Mouse (Mus musculus) forebrain, embryonic 14.5 days (tissue): Measurements from ENCODE around the gene Gabbr2. TPM values are rescaled to one million over a fixed set of nuclear protein-coding genes. Genes with fewer than 3 reads are reported as not detected.
A peak's percentile ranks its signal among the peaks of the same experiment; 100 is the strongest.

Experiments used
- ATAC-seq: fragments of 200-750 bp; cut with Nextera tagmentation; 2 replicates; pipeline ENCODE4 v1.8.0; 2017; ENCODE audit warnings: mild to moderate bottlenecking, moderate library complexity
- DNase-seq: peaks from one replicate; pipeline ENCODE4 v3.0.0-alpha.2; 2015; ENCODE audit warnings: low spot score
- H3K27ac ChIP-seq: fragments of 300-500 bp; sonication (generic); 2 replicates; pipeline ENCODE4 v1.5.1; 2014; ENCODE audit warnings: low read depth, mild to moderate bottlenecking, control low read depth, low read length, moderate library complexity
- H3K27me3 ChIP-seq: fragments of 300-500 bp; sonication (generic); replicated peaks from 2 replicates; pipeline ENCODE4 v1.6.1; 2014; ENCODE audit warnings: low read length, control low read depth, mixed read lengths; ENCODE audit not compliant: control insufficient read depth, insufficient read depth
- H3K36me3 ChIP-seq: fragments of 300-500 bp; sonication (generic); 2 replicates; pipeline ENCODE4 v1.6.1; 2014; ENCODE audit warnings: low read length, control low read depth; ENCODE audit not compliant: control insufficient read depth, insufficient read depth
- H3K4me1 ChIP-seq: fragments of 300-500 bp; sonication (generic); 2 replicates; pipeline ENCODE4 v1.6.1; 2014; ENCODE audit warnings: antibody characterized with exemption, low read length, control low read depth; ENCODE audit not compliant: control insufficient read depth, insufficient read depth
- H3K4me2 ChIP-seq: fragments of 300-500 bp; sonication (generic); 2 replicates; pipeline ENCODE4 v1.6.1; 2014; ENCODE audit warnings: mild to moderate bottlenecking, control low read depth, low read length
- H3K4me3 ChIP-seq: fragments of 300-500 bp; sonication (generic); 2 replicates; pipeline ENCODE4 v1.5.1; 2014; ENCODE audit warnings: low read depth, low read length, control low read depth
- H3K9ac ChIP-seq: fragments of 300-500 bp; sonication (generic); 2 replicates; pipeline ENCODE4 v1.6.1; 2014; ENCODE audit warnings: mild to moderate bottlenecking, low read length, control low read depth, moderate library complexity
- H3K9me3 ChIP-seq: fragments of 300-500 bp; sonication (generic); replicated peaks from 2 replicates; pipeline ENCODE4 v1.6.1; 2016; ENCODE audit warnings: low read length, control low read depth, mixed read lengths; ENCODE audit not compliant: control insufficient read depth
- WGBS: fragments of 180-500 bp; shearing (Covaris S2); extraction: QIAGEN DNeasy Blood & Tissue Kit; methylation state at CpG from one replicate; pipeline ENCODE4 v1.1.7; 2014; 5-methylcytosine and 5-hydroxymethylcytosine counted together
- polyA plus RNA-seq: library from polyadenylated mRNA; unstranded; fragments of >200 nt; fragmentation: Nextera tagmentation; extraction: Ambion mirVana; gene quantifications from 2 replicates; pipeline ENCODE4 v1.2.1, GENCODE M21; 2014

Gabbr2 gene
- polyA plus RNA-seq, 1 experiment from 2014 or later: 1.7 TPM

DNA sequence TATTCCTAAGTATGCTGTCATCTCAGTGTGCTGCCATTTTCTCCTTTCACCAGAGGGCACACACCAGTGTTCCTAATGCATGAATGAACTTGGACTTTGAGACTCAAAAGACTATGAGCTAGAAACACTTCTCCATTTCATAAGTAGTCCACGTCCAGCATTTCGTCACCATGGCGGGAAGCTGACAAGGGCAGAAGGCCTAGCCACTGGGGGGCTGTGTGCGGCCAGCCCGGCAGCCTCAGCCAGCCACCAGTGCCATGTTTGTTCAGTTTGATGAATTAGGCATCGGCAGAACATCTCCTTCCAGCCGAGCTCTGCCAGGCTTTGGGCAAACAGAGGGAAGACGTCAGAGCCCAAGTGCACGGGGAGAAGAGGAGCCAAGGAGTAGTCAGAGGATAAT lies 97.5 kb downstream of the Gabbr2 start:
- H3K4me3 ChIP-seq: no peak overlapping the region
- H3K27me3 ChIP-seq: no peaks in the 10 kb centered on the region
- no peaks in the 10 kb centered on the region for H3K36me3 ChIP-seq
- H3K27ac ChIP-seq: no peak overlapping the region
- WGBS: 80% methylated on average over 9 of the region's 9 CpGs
- H3K9ac ChIP-seq: no peak overlapping the region
- H3K4me1 ChIP-seq: peaks cover 8% of the 10 kb centered on the region; the same call in 1 of the 2 replicates
- H3K9me3 ChIP-seq: no peaks in the 10 kb centered on the region
- DNase-seq (no peak), ATAC-seq (no peak)
- H3K4me2 ChIP-seq: no peak overlapping the region

DNA sequence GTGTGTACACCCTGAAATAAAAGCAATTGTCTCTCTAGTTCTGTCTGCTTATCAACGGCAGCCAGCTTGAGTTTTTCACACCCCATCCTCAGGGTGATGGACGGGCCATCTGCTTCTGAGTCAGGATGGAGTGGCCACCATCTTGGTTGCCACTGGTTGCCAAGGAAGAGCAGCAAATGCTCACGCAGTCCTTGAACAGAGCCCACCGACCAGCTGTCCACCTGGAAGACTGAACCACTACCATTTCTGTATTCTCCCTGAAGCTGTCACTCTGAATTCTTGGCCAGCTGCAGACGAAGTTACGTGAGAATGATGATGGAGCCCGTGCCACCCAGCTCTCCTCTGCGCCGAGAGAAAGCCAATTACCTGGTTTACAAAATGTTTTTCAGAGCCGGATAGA lies 102.5 kb downstream of the Gabbr2 start:
- peak overlapping the region; percentile 63 for H3K27ac ChIP-seq
- DNase-seq (peak; percentile 77), ATAC-seq (peak; percentile 88)
- no peaks in the 10 kb centered on the region for H3K27me3 ChIP-seq
- H3K4me1 ChIP-seq: peaks cover 3% of the 10 kb centered on the region; the same call in 1 of the 2 replicates
- H3K4me3 ChIP-seq: no peak overlapping the region
- H3K4me2 ChIP-seq: no peak overlapping the region
- WGBS: 71% methylated on average over 10 of the region's 10 CpGs
- no peak overlapping the region for H3K9ac ChIP-seq
- H3K36me3 ChIP-seq: no peaks in the 10 kb centered on the region
- H3K9me3 ChIP-seq: no peaks in the 10 kb centered on the region

DNA sequence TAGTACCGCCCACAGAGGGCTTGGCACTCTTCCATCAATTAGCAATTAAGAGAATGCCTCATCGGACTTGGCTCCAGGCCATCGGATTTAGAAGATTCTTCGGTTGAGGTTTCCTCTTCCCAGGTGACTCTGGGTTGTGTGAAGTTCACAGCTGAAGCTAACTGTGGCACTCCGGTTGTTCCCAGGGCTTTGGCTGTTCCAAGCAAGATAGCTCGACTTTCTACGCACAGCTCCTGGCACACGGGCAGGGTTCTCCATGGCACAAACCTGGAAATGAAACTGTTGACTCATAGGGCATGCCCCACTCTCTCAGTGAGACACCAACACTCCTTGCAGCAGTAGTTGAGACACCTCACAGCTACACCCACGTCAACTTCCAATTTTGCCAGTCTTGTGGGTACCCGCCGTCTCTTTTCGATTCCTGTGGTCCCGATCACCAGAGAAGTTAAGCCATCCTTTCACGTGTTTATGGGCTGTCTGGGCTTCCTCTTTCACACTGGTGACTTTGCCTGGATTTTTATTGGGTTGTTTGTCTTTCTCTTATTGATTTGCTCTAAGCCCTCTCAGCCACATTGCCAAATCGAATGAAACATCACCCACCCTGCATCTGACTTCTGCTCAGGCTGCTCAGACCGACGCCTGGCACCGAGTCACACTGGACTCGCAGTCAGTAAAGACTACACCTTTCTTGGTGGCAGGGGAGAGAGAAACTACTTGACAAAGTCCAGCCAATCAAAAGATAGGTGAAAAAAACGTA lies 105.9 kb downstream of the Gabbr2 start:
- ATAC-seq (no peak), DNase-seq (no peak)
- no peaks in the 10 kb centered on the region for H3K36me3 ChIP-seq
- H3K27ac ChIP-seq: no peak overlapping the region
- H3K27me3 ChIP-seq: no peaks in the 10 kb centered on the region
- H3K4me2 ChIP-seq: no peak overlapping the region
- 88% methylated on average over 20 of the region's 20 CpGs for WGBS
- no peak overlapping the region for H3K9ac ChIP-seq
- H3K4me1 ChIP-seq: peaks cover 3% of the 10 kb centered on the region; the same call in 1 of the 2 replicates
- H3K9me3 ChIP-seq: no peaks in the 10 kb centered on the region
- H3K4me3 ChIP-seq: no peak overlapping the region

DNA sequence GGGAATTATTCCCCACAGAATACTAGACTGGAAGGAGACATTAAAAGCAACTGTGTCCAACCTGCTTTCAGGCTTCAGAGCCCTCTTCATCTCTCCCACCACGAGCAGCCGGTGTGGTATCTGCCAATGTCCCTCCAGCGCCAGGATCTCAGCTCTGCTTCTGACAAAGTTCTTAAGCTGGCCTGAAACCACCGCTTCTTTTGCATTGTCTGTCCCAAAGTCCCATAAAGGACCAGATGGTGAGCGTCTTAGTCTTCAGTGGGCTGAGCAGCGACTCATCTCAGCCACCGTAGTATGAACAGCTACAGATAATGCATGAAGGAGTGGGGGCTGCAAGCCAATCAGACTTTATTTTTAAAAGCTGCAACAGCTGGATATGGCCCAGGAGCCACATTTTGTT lies 107.5 kb downstream of the Gabbr2 start:
- no peaks in the 10 kb centered on the region for H3K9me3 ChIP-seq
- no peaks in the 10 kb centered on the region; the same call in 1 of the 2 replicates for H3K4me1 ChIP-seq
- WGBS: 67% methylated on average over 7 of the region's 7 CpGs
- no peaks in the 10 kb centered on the region for H3K36me3 ChIP-seq
- H3K27ac ChIP-seq: no peak overlapping the region
- H3K9ac ChIP-seq: no peak overlapping the region
- no peaks in the 10 kb centered on the region; the same call in 1 of the 2 replicates for H3K27me3 ChIP-seq
- H3K4me3 ChIP-seq: no peak overlapping the region
- ATAC-seq: no peak
- no peak for DNase-seq
- H3K4me2 ChIP-seq: no peak overlapping the region

DNA sequence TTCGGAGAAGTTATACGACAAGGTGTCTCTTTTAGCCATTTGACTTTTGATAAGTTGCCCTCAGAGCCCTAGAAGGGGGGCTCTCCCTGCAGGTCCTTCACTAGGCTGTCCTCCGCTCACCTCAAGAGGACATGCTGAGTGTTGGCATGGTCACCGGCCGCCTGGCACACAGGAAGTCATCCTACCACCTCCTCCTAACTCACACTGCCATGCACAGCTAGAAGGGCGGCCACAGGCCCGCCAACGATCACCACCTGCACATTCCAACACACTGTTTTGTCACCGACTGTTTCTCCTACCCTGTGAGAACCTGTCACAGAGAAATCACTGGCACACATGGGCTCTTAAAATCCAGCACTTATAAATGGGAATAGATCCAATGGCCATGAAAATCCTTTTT lies 108.1 kb downstream of the Gabbr2 start:
- DNase-seq (no peak), ATAC-seq (no peak)
- 75% methylated on average over 9 of the region's 9 CpGs for WGBS
- Histone ChIP-seq H3K4me1 (no peaks in the 10 kb centered on the region; the same call in 1 of the 2 replicates), H3K27me3 (no peaks in the 10 kb centered on the region; the same call in 1 of the 2 replicates), H3K9me3 (no peaks in the 10 kb centered on the region), H3K27ac (no peak overlapping the region), H3K4me3 (no peak overlapping the region), H3K4me2 (no peak overlapping the region), H3K36me3 (no peaks in the 10 kb centered on the region), H3K9ac (no peak overlapping the region)

GRCm38 (mm10) chr4:46883047-46883446 lies 108.6 kb downstream of the Gabbr2 start:
- DNase-seq: no peak
- 61% methylated on average over 10 of the region's 10 CpGs for WGBS
- Histone ChIP-seq H3K4me1 (no peaks in the 10 kb centered on the region; the same call in 1 of the 2 replicates), H3K27me3 (no peaks in the 10 kb centered on the region; the same call in 1 of the 2 replicates), H3K4me3 (no peak overlapping the region), H3K9me3 (no peaks in the 10 kb centered on the region), H3K9ac (no peak overlapping the region), H3K4me2 (no peak overlapping the region), H3K27ac (no peak overlapping the region), H3K36me3 (no peaks in the 10 kb centered on the region)
- no peak for ATAC-seq

DNA sequence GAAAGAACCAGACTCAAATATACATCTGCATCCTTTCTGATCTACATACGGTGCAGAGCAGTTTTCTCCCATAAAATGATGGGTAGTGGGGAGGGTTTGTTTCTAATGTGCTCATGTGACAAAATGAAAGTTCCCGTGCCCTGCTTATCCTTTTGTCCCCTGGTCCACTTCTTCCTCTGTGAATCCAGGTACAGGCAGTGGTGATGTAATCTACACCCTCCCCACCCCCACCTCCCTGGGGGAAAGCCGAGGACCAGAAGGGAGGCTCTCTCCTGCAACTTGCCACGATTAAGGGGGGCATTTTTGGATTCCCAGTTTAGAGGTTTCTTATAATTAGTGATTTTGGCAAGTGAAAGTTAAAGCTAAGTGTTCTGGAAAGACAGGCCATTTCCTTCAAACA lies 110.4 kb downstream of the Gabbr2 start:
- no peaks in the 10 kb centered on the region for H3K36me3 ChIP-seq
- H3K9me3 ChIP-seq: no peaks in the 10 kb centered on the region
- DNase-seq (no peak), ATAC-seq (no peak)
- H3K4me2 ChIP-seq: no peak overlapping the region
- H3K9ac ChIP-seq: no peak overlapping the region
- 50% methylated on average over 4 of the region's 4 CpGs for WGBS
- no peaks in the 10 kb centered on the region; the same call in 1 of the 2 replicates for H3K4me1 ChIP-seq
- no peak overlapping the region for H3K27ac ChIP-seq
- no peak overlapping the region for H3K4me3 ChIP-seq
- H3K27me3 ChIP-seq: no peaks in the 10 kb centered on the region; the same call in 1 of the 2 replicates

DNA sequence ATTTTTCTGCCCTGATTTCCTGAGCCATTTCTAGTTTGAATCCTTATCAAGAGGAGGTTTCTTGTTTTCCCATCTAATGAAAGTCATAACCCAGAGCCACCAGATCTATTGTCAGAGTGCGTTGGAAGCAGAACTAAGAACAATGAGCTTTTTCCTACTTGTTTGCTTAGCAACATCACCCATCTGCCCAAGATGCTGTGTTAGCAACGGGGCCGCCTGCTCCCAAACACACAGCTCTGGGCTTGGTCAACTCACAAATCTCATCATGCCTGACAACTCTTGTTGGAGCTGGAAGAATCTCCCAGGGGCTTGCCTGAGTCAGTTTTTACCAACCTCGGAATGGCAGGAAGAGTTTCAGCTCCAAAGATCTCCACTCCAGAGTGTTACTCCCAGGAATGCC lies 111.7 kb downstream of the Gabbr2 start:
- no peak overlapping the region for H3K9ac ChIP-seq
- H3K9me3 ChIP-seq: no peaks in the 10 kb centered on the region
- no peak overlapping the region for H3K4me3 ChIP-seq
- H3K4me1 ChIP-seq: no peaks in the 10 kb centered on the region; the same call in 1 of the 2 replicates
- H3K27me3 ChIP-seq: no peaks in the 10 kb centered on the region; the same call in 1 of the 2 replicates
- no peaks in the 10 kb centered on the region for H3K36me3 ChIP-seq
- no peak for ATAC-seq
- DNase-seq: no peak
- no peak overlapping the region for H3K4me2 ChIP-seq
- WGBS: 25% methylated on average over 4 of the region's 4 CpGs
- no peak overlapping the region for H3K27ac ChIP-seq

- Histone ChIP-seq H3K4me3 (no peak overlapping the region), H3K9me3 (no peaks in the 10 kb centered on the region), H3K9ac (no peak overlapping the region), H3K27ac (no peak overlapping the region), H3K36me3 (no peaks in the 10 kb centered on the region), H3K27me3 (0 out of 2 replicates have a peak, but pooled peaks cover 6% of the 10 kb centered on the region), H3K4me2 (no peak overlapping the region), H3K4me1 (no peaks in the 10 kb centered on the region)
- ATAC-seq (no peak), DNase-seq (no peak)
- 92% methylated on average over 4 of the region's 4 CpGs for WGBS
These were observed 118.9 kb downstream of the Gabbr2 start for GRCm38 (mm10) chr4:46872750-46873149.
